Mouse (Mus musculus): ENCODE measurements around the gene Ern2. TPM values are rescaled to one million over a fixed set of nuclear protein-coding genes. Genes with fewer than 3 reads are reported as not detected.

Gene Ern2
- total and polyA plus RNA-seq, 3 experiments: not detected

- TF ChIP-seq POLR2A (IDR thresholded peaks at IDR 0.05; ENCODE audit: low read depth, low read length) (no peak), NELFE (IDR thresholded peaks at IDR 0.05; ENCODE audit: low read depth, low read length) (no peak)
Measured at GRCm38 (mm10) chr7:122133338-122133625, 52.7 kb downstream of the Ern2 start (continued).

- H3K4me2 ChIP-seq (ENCODE audit: insufficient read depth, low read depth, poor library complexity, severe bottlenecking): peak within 1 kb of the TSS; percentile 99
- H3K36me3 ChIP-seq (replicated peaks in 1 of 2; ENCODE audit: control insufficient read depth in 1 of 2, insufficient read depth in 1 of 2, low read length in 1 of 2): peaks cover 23 to 57% of the 10 kb centered on the region in 2 experiments
- H3K9ac ChIP-seq (ENCODE audit: insufficient read depth, low read depth): peak within 1 kb of the TSS; percentile 88
- in situ Hi-C loops (cut with MboI; ENCODE audit: low pct_ligation_motif_present, low pct_unique_long_range_greater_than_20kb, low sequenced_read_pairs): no loop called here
- dilution Hi-C loops (cut with MboI; ENCODE audit: extremely low pct_ligation_motif_present, extremely low pct_unique_long_range_greater_than_20kb, low sequenced_read_pairs): no loop called here
- H3K4me1 ChIP-seq (ENCODE audit: control insufficient read depth in 1 of 2, insufficient read depth in 2 of 2): peaks cover 0 to 28% of the 10 kb centered on the region in 2 experiments; a peak in 3 of 4 replicates
- no peaks in the 10 kb centered on the region for H3K9me3 ChIP-seq (replicated peaks; ENCODE audit: low read length)
- peak within 1 kb of the TSS; percentile 41 for H3K27ac ChIP-seq (ENCODE audit: insufficient read depth, low read depth)
- H3K27me3 ChIP-seq (replicated peaks): no peaks in the 10 kb centered on the region
- peak within 1 kb of the TSS; percentile 88 to 99 (median 96) for H3K4me3 ChIP-seq (replicated peaks in 1 of 3; ENCODE audit: low read depth in 2 of 3, low read length in 2 of 3, poor library complexity in 1 of 3)
- H3K79me2 ChIP-seq (replicated peaks; ENCODE audit: control insufficient read depth, extremely low read depth, insufficient read depth, poor library complexity, severe bottlenecking): peaks cover 21% of the 10 kb centered on the region
- peak; percentile 98 for DNase-seq (ENCODE audit: extremely low read depth)
- peak; percentile 98 for TF ChIP-seq KAT2A (IDR thresholded peaks at IDR 0.05; ENCODE audit: insufficient replicate concordance, low read length)
- no peak for TF ChIP-seq JUN (IDR thresholded peaks at IDR 0.05; ENCODE audit: insufficient read depth, low read depth, low read length)
- TF ChIP-seq MAZ (IDR thresholded peaks at IDR 0.05; ENCODE audit: low read depth, low read length): peak; percentile 94
- TF ChIP-seq CTCF (conservative IDR thresholded peaks at IDR 0.05 in 1 of 2, IDR thresholded peaks at IDR 0.05 in 1 of 2; ENCODE audit: low read depth in 2 of 2, low read length in 2 of 2): no peak
- peak; percentile 100 for TF ChIP-seq SIN3A (IDR thresholded peaks at IDR 0.05; ENCODE audit: low read length)
- peak; percentile 38; the same call in 1 of the 2 replicates for TF ChIP-seq ETS1 (conservative IDR thresholded peaks at IDR 0.05; ENCODE audit: low read depth, low read length)
- peak; percentile 99 for TF ChIP-seq ELF1 (IDR thresholded peaks at IDR 0.05; ENCODE audit: low read depth, low read length)
- peak; percentile 94 for TF ChIP-seq POLR2A (IDR thresholded peaks at IDR 0.05; ENCODE audit: low read depth, low read length)
- TF ChIP-seq HCFC1 (IDR thresholded peaks at IDR 0.05; ENCODE audit: low read depth, low read length): peak; percentile 98
- peak; percentile 96 for TF ChIP-seq NELFE (IDR thresholded peaks at IDR 0.05; ENCODE audit: low read depth, low read length)
- peak; percentile 94 for TF ChIP-seq TCF12 (IDR thresholded peaks at IDR 0.05; ENCODE audit: low read depth, low read length)
- TF ChIP-seq MXI1 (IDR thresholded peaks at IDR 0.05; ENCODE audit: low read depth, low read length): peak; percentile 93
- TF ChIP-seq USF1 (IDR thresholded peaks at IDR 0.05; ENCODE audit: low read depth, low read length): no peak
- TF ChIP-seq ZMIZ1 (IDR thresholded peaks at IDR 0.05; ENCODE audit: low read depth, low read length): peak; percentile 93
- peak; percentile 90 for TF ChIP-seq CHD2 (IDR thresholded peaks at IDR 0.05; ENCODE audit: low read length)
- peak; percentile 86 for TF ChIP-seq MAX (IDR thresholded peaks at IDR 0.05; ENCODE audit: low read length)
- TF ChIP-seq ZNF384 (IDR thresholded peaks at IDR 0.05; ENCODE audit: low read depth, low read length): no peak
- TF ChIP-seq PAX5 (IDR thresholded peaks at IDR 0.05; ENCODE audit: low read length): no peak
- TF ChIP-seq POLR2AphosphoS2 (IDR thresholded peaks at IDR 0.05; ENCODE audit: low read depth, low read length): peak; percentile 90; the same call in 1 of the 2 replicates
- TF ChIP-seq ZC3H11A (IDR thresholded peaks at IDR 0.05; ENCODE audit: low read depth, low read length): no peak
- no peak for TF ChIP-seq JUND (conservative IDR thresholded peaks at IDR 0.05; ENCODE audit: low read depth, low read length)
- no peak for TF ChIP-seq SMC3 (IDR thresholded peaks at IDR 0.05; ENCODE audit: low read depth, low read length)
- TF ChIP-seq NRF1 (IDR thresholded peaks at IDR 0.05; ENCODE audit: low read depth, low read length): peak; percentile 99
- no peak for TF ChIP-seq CHD1 (IDR thresholded peaks at IDR 0.05; ENCODE audit: low read depth, low read length)
- peak; percentile 76; the same call in 1 of the 2 replicates for TF ChIP-seq GABPA (IDR thresholded peaks at IDR 0.05; ENCODE audit: insufficient replicate concordance, low read depth, low read length)
- TF ChIP-seq ZKSCAN1 (IDR thresholded peaks at IDR 0.05; ENCODE audit: borderline replicate concordance, low read depth, low read length): 0 out of 2 replicates have a peak, but pooled peaks have one; percentile 26
- peak; percentile 82; the same call in 1 of the 2 replicates for TF ChIP-seq MYC (IDR thresholded peaks at IDR 0.05; ENCODE audit: low read depth, low read length)
- TF ChIP-seq RCOR1 (conservative IDR thresholded peaks at IDR 0.05; ENCODE audit: low read depth, low read length): peak; percentile 64; the same call in 1 of the 2 replicates
- peak; percentile 63; the same call in 1 of the 2 replicates for TF ChIP-seq IRF4 (IDR thresholded peaks at IDR 0.05; ENCODE audit: low read depth, low read length)
- peak; percentile 82 for TF ChIP-seq MEF2A (IDR thresholded peaks at IDR 0.05; ENCODE audit: borderline replicate concordance, low read depth, low read length)
- TF ChIP-seq E2F4 (IDR thresholded peaks at IDR 0.05; ENCODE audit: insufficient replicate concordance, low read depth, low read length): peak; percentile 97
- no peak for TF ChIP-seq EP300 (IDR thresholded peaks at IDR 0.05; ENCODE audit: low read length)
- TF ChIP-seq MAFK (IDR thresholded peaks at IDR 0.05; ENCODE audit: insufficient replicate concordance, low read length): no peak
- TF ChIP-seq BHLHE40 (IDR thresholded peaks at IDR 0.05; ENCODE audit: low read depth, low read length): peak; percentile 62
- TF ChIP-seq USF2 (conservative IDR thresholded peaks at IDR 0.05; ENCODE audit: low read depth, low read length): no peak
- TF ChIP-seq UBTF (IDR thresholded peaks at IDR 0.05; ENCODE audit: low read depth, low read length): no peak
Measured at GRCm38 (mm10) chr7:122132497-122133337, 53.3 kb downstream of the Ern2 start, which contains the start of the genes Palb2 and Dctn5. Gene Palb2 (minus strand): TSS chr7:122132985. Gene Dctn5 (plus strand): TSS chr7:122133041.

Measured in CH12.LX (cell line).